Mouse (Mus musculus) heart, postnatal 0 days (tissue): ENCODE measurements around the gene U2surp.

Experiments used
- CTCF ChIP-seq: IDR thresholded peaks from 2 replicates; pipeline ENCODE4 v1.5.1; 2016; ENCODE audit warnings: antibody characterized with exemption, control low read depth, low read depth
- EP300 ChIP-seq: IDR thresholded peaks from 2 replicates; pipeline ENCODE4 v1.6.1; 2016; ENCODE audit warnings: antibody characterized with exemption, low read depth

DNA sequence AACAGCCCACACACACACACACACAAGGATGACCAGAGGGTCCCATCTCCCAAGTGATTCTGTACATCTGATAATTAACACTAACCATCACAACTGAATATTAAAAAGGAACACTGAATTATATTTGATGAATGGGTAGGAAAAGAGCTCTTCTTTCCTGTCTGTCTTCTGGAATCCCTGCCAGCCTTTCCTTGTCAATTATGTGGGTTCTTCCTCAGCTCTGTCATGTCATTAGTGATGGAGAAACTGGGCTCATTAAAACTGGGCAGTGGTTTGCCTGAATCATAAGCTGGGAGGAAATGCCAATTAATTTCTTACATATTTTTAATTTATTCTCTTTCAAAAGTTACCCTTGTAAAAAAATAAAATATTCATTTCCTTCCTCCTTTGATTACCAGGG, 29.4 kb upstream of the U2surp start:
- TF ChIP-seq CTCF (no peak), EP300 (no peak)
